Mouse (Mus musculus) forebrain, postnatal 0 days (tissue): ENCODE results near the gene Tppp. TPM values are rescaled to one million over a fixed set of nuclear protein-coding genes. Genes with fewer than 3 reads are reported as not detected.
"Not testable (repeated sequence)": the region's sequence is repeated elsewhere in the genome, so short reads cannot be mapped to it uniquely, and the experiment has no call there.

Experiments used
- ATAC-seq: fragments of 200-750 bp; cut with Nextera tagmentation; 2 replicates; pipeline ENCODE4 v1.8.0; 2017; ENCODE audit warnings: mild to moderate bottlenecking, moderate library complexity
- DNase-seq: peaks from one replicate; pipeline ENCODE4 v3.0.0-alpha.2; 2015
- H3K27ac ChIP-seq: fragments of 300-500 bp; sonication (generic); 2 replicates; pipeline ENCODE4 v1.5.1; 2014; ENCODE audit warnings: low read depth, mild to moderate bottlenecking, antibody characterized with exemption, low read length, moderate library complexity, mixed read lengths
- H3K27me3 ChIP-seq: fragments of 300-500 bp; sonication (generic); 2 replicates; pipeline ENCODE4 v1.6.1; 2014; ENCODE audit warnings: mild to moderate bottlenecking, low read length, mixed read lengths; ENCODE audit not compliant: insufficient read depth
- H3K36me3 ChIP-seq: fragments of 300-500 bp; sonication (generic); 2 replicates; pipeline ENCODE4 v1.6.1; 2014; ENCODE audit warnings: mild to moderate bottlenecking, moderate library complexity; ENCODE audit not compliant: insufficient read depth
- H3K4me1 ChIP-seq: fragments of 300-500 bp; sonication (generic); 2 replicates; pipeline ENCODE4 v1.6.1; 2014; ENCODE audit warnings: antibody characterized with exemption; ENCODE audit not compliant: insufficient read depth
- H3K4me2 ChIP-seq: fragments of 300-500 bp; sonication (generic); 2 replicates; pipeline ENCODE4 v1.6.1; 2014; ENCODE audit warnings: low read depth, mild to moderate bottlenecking, moderate library complexity
- H3K4me3 ChIP-seq: fragments of 300-500 bp; sonication (generic); 2 replicates; pipeline ENCODE4 v1.5.1; 2014; ENCODE audit warnings: low read depth, low read length, mixed read lengths
- H3K9ac ChIP-seq: fragments of 300-500 bp; sonication (generic); 2 replicates; pipeline ENCODE4 v1.6.1; 2014; ENCODE audit warnings: mild to moderate bottlenecking
- H3K9me3 ChIP-seq: fragments of 300-500 bp; sonication (generic); 2 replicates; pipeline ENCODE4 v1.6.1; 2016; ENCODE audit warnings: low read length
- CTCF ChIP-seq: sonication (generic); IDR thresholded peaks from 2 replicates; pipeline ENCODE4 v1.5.1; 2016; ENCODE audit warnings: antibody characterized with exemption, control low read depth, low read depth
- WGBS: fragments of 180-500 bp; shearing (Covaris S2); extraction: QIAGEN DNeasy Blood & Tissue Kit; methylation state at CpG from one replicate; pipeline ENCODE4 v1.1.7; 2014; 5-methylcytosine and 5-hydroxymethylcytosine counted together
- polyA plus RNA-seq: library from polyadenylated mRNA; unstranded; fragments of >200 nt; fragmentation: Nextera tagmentation; extraction: Ambion mirVana; gene quantifications from 2 replicates; pipeline ENCODE4 v1.2.1, GENCODE M21; 2015
- total RNA-seq: library from RNA; depleted of rRNA; stranded (reverse); fragments of >200 nt; gene quantifications from 2 replicates; pipeline ENCODE4 v1.2.3, GENCODE M21; 2014

The Tppp gene
- total and polyA plus RNA-seq, 2 experiments from 2014 or later, result 8.2 to 28.9 TPM

GRCm38 (mm10) chr13:74009791-74010614 is 796 bp downstream of the Tppp start:
- Histone ChIP-seq H3K27me3 (no peaks in the 10 kb centered on the region; the same call in 1 of the 2 replicates), H3K27ac (peak overlapping the region; percentile 86), H3K4me1 (peaks cover 8% of the 10 kb centered on the region; the same call in 1 of the 2 replicates), H3K9me3 (no peaks in the 10 kb centered on the region), H3K4me2 (peak overlapping the region; percentile 88), H3K9ac (peak overlapping the region; percentile 70), H3K36me3 (no peaks in the 10 kb centered on the region), H3K4me3 (peak overlapping the region; percentile 67)
- ATAC-seq (peak; percentile 60), DNase-seq (peak; percentile 87)
- no peak for TF ChIP-seq CTCF
- WGBS, result under 1% methylated on average over 55 of the region's 55 CpGs

GRCm38 (mm10) chr13:74010678-74011077 is 1.5 kb downstream of the Tppp start:
- DNase-seq, result no peak
- 10% methylated on average over 3 of the region's 3 CpGs for WGBS
- no peaks in the 10 kb centered on the region for H3K36me3 ChIP-seq
- H3K27me3 ChIP-seq, result no peaks in the 10 kb centered on the region; the same call in 1 of the 2 replicates
- ATAC-seq, result peak; percentile 50
- no peak for TF ChIP-seq CTCF
- H3K27ac ChIP-seq, result peak overlapping the region; percentile 86
- peak overlapping the region; percentile 70 for H3K9ac ChIP-seq
- peak overlapping the region; percentile 67 for H3K4me3 ChIP-seq
- peak overlapping the region; percentile 88 for H3K4me2 ChIP-seq
- H3K4me1 ChIP-seq, result peaks cover 8% of the 10 kb centered on the region; the same call in 1 of the 2 replicates
- H3K9me3 ChIP-seq, result no peaks in the 10 kb centered on the region

GRCm38 (mm10) chr13:74015908-74016307 is 6.7 kb downstream of the Tppp start:
- ATAC-seq, result no peak
- WGBS, result 82% methylated on average over 4 of the region's 4 CpGs
- H3K4me3 ChIP-seq, result no peak overlapping the region
- peaks cover 6% of the 10 kb centered on the region; the same call in 1 of the 2 replicates for H3K4me1 ChIP-seq
- no peak overlapping the region for H3K9ac ChIP-seq
- H3K27me3 ChIP-seq, result no peaks in the 10 kb centered on the region
- no peak overlapping the region for H3K4me2 ChIP-seq
- no peak for DNase-seq
- H3K9me3 ChIP-seq, result no peaks in the 10 kb centered on the region
- no peaks in the 10 kb centered on the region for H3K36me3 ChIP-seq
- no peak for TF ChIP-seq CTCF
- H3K27ac ChIP-seq, result no peak overlapping the region

GRCm38 (mm10) chr13:74017426-74017825 is 8.2 kb downstream of the Tppp start:
- ATAC-seq, result no peak
- Histone ChIP-seq H3K27ac (no peak overlapping the region), H3K4me2 (no peak overlapping the region), H3K9me3 (no peaks in the 10 kb centered on the region), H3K9ac (no peak overlapping the region), H3K36me3 (0 out of 2 replicates have a peak, but pooled peaks cover 3% of the 10 kb centered on the region), H3K4me3 (no peak overlapping the region), H3K27me3 (no peaks in the 10 kb centered on the region), H3K4me1 (no peaks in the 10 kb centered on the region)
- DNase-seq, result no peak
- WGBS, result 77% methylated on average over 4 of the region's 4 CpGs
- TF ChIP-seq CTCF, result no peak

- WGBS, result 82% methylated on average over 8 of the region's 8 CpGs
- H3K4me1 ChIP-seq, ATAC-seq, H3K36me3 ChIP-seq, H3K27ac ChIP-seq, H3K9me3 ChIP-seq, DNase-seq, H3K27me3 ChIP-seq, H3K4me3 ChIP-seq, H3K9ac ChIP-seq, H3K4me2 ChIP-seq: not testable (repeated sequence)
These were observed 9.8 kb downstream of the Tppp start for GRCm38 (mm10) chr13:74019006-74019405.

GRCm38 (mm10) chr13:74025151-74026081 is 16.2 kb downstream of the Tppp start:
- 63% methylated on average over 4 of the region's 4 CpGs for WGBS
- no peak overlapping the region for H3K4me3 ChIP-seq
- no peak overlapping the region for H3K9ac ChIP-seq
- ATAC-seq (peak; percentile 12; the same call in 1 of the 2 replicates), DNase-seq (peak; percentile 17)
- H3K36me3 ChIP-seq, result 0 out of 2 replicates have a peak, but pooled peaks cover 3% of the 10 kb centered on the region
- H3K27ac ChIP-seq, result no peak overlapping the region
- H3K9me3 ChIP-seq, result no peaks in the 10 kb centered on the region
- no peaks in the 10 kb centered on the region for H3K27me3 ChIP-seq
- H3K4me1 ChIP-seq, result no peaks in the 10 kb centered on the region
- no peak overlapping the region for H3K4me2 ChIP-seq
- TF ChIP-seq CTCF, result no peak
